Mouse (Mus musculus) lung, embryonic 15.5 days (tissue): ENCODE data around the gene Fpgs. TPM values are rescaled to one million over a fixed set of nuclear protein-coding genes. Genes with fewer than 3 reads are reported as not detected.

Source experiments
- ATAC-seq: fragments of 200-750 bp; cut with Nextera tagmentation; 2 replicates; pipeline ENCODE4 v1.8.0; 2017; ENCODE audit warnings: moderate number of reproducible peaks, borderline replicate concordance; ENCODE audit not compliant: low FRiP score, low TSS enrichment; ENCODE audit errors: extremely low read depth
- H3K27ac ChIP-seq: fragments of 300-500 bp; sonication (generic); 2 replicates; pipeline ENCODE4 v1.5.1; 2015; ENCODE audit warnings: moderate library complexity, mild to moderate bottlenecking, inconsistent platforms
- H3K27me3 ChIP-seq: fragments of 300-500 bp; sonication (generic); 2 replicates; pipeline ENCODE4 v1.6.1; 2015; ENCODE audit warnings: inconsistent platforms
- H3K36me3 ChIP-seq: fragments of 300-500 bp; sonication (generic); 2 replicates; pipeline ENCODE4 v1.6.1; 2015; ENCODE audit warnings: inconsistent platforms
- H3K4me1 ChIP-seq: fragments of 300-500 bp; sonication (generic); 2 replicates; pipeline ENCODE4 v1.6.1; 2015; ENCODE audit warnings: inconsistent platforms
- H3K4me2 ChIP-seq: fragments of 300-500 bp; sonication (generic); 2 replicates; pipeline ENCODE4 v1.6.1; 2015; ENCODE audit warnings: inconsistent platforms, mild to moderate bottlenecking, moderate library complexity
- H3K4me3 ChIP-seq: fragments of 300-500 bp; sonication (generic); 2 replicates; pipeline ENCODE4 v1.5.1; 2015; ENCODE audit warnings: mild to moderate bottlenecking, inconsistent platforms
- H3K9ac ChIP-seq: fragments of 300-500 bp; sonication (generic); 2 replicates; pipeline ENCODE4 v1.6.1; 2015; ENCODE audit warnings: inconsistent platforms
- H3K9me3 ChIP-seq: fragments of 300-500 bp; sonication (generic); 2 replicates; pipeline ENCODE4 v1.6.1; 2016; ENCODE audit warnings: inconsistent platforms
- WGBS: fragments of 180-500 bp; shearing (Covaris S2); methylation state at CpG from one replicate; pipeline ENCODE4 v1.1.7; 2015; 5-methylcytosine and 5-hydroxymethylcytosine counted together
- polyA plus RNA-seq: library from polyadenylated mRNA; unstranded; fragments of >200 nt; fragmentation: Nextera tagmentation; extraction: Ambion mirVana; gene quantifications from 2 replicates; pipeline ENCODE4 v1.2.1, GENCODE M21; 2015

Gene Fpgs
- polyA plus RNA-seq, 1 experiment from 2014 or later, result 28.6 TPM

DNA sequence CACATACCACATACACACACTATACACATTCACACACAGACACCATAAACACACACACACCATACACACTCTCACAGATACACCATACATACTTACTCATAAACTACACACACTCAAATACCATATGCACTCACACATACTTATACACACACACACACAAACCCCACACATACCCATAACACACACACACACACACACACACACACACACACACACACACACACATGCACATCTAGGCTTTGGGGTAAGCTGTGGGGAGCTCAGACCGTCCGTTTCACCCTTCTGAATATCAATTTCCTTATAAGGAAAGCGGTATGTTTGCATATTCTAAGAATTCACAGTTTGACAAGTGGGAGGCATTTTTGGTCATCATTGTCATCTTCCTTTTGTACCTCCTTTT is 18.6 kb upstream of the Fpgs start:
- Histone ChIP-seq H3K4me2 (peak overlapping the region; percentile 35), H3K9ac (no peak overlapping the region), H3K27me3 (no peaks in the 10 kb centered on the region), H3K4me1 (peaks cover 32% of the 10 kb centered on the region), H3K36me3 (no peaks in the 10 kb centered on the region), H3K9me3 (no peaks in the 10 kb centered on the region), H3K4me3 (peak overlapping the region; percentile 26; the same call in 1 of the 2 replicates), H3K27ac (no peak overlapping the region)
- 38% methylated on average over 3 of the region's 3 CpGs for WGBS
- no peak for ATAC-seq

DNA sequence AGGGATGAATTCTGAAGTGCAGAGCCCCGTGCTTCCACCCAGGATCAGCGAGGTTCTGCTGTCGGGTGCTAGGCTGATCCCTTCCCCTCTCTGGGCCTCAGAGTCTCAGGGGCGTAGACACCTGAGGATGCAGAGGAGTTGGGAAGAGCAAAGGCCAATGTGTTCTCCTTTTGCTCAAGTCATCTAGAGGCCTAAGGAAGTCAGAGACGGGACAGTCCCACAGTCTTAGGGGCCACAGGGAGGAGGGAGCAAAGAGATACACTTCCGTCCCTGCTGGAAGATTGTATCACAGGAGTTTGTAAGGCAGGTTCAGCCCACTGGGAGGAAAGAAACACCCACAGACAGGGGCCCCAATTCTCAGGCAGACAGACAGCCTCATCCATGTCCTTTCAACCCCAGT is 18.1 kb upstream of the Fpgs start:
- H3K9ac ChIP-seq, result no peak overlapping the region; the same call in 1 of the 2 replicates
- 44% methylated on average over 6 of the region's 6 CpGs for WGBS

DNA sequence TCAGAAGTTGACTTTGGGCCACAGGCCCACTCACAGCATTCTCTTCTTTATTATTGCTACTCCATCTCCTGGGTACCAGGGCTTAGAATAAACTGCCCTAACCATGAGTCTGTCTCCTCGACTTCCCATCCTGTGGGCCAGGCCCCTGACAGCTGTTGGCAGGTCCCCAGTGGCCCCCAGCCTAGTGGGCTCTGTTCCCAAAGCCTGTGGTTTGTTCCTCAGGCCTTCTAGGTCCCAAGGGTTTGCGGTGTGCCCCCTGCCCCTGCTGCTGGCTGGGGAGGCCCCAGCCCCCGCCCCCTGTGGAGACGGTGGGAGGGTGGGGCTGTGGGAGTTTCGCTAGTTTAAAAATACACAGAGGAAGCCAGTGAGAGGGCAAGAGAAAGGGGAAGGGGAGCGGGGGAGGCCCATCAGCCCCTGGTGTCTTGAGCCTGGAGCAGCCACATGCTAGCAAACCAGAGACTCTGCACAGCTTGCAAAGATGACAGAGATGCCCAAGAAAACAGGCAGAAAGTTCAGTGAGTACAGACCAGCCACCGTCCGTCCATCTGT is 16.8 kb upstream of the Fpgs start, which contains the start of gene Sh2d3c:
TSS of gene Sh2d3c (plus strand) at position 375 of the 549 bp plus-strand sequence.
- Histone ChIP-seq H3K4me1 (peaks cover 27% of the 10 kb centered on the region), H3K9ac (0 out of 2 replicates have a peak within 1 kb of the TSS, but pooled peaks have one; percentile 13), H3K4me2 (peak within 1 kb of the TSS; percentile 36), H3K36me3 (no peaks in the 10 kb centered on the region), H3K9me3 (no peaks in the 10 kb centered on the region), H3K4me3 (peak within 1 kb of the TSS; percentile 26), H3K27me3 (no peaks in the 10 kb centered on the region), H3K27ac (peak within 1 kb of the TSS; percentile 55)
- ATAC-seq, result peak; percentile 48; the same call in 1 of the 2 replicates
- 18% methylated on average over 8 of the region's 8 CpGs for WGBS

More for the DNA sequence above, 18.1 kb upstream of the Fpgs start:
- Histone ChIP-seq H3K4me1 (peaks cover 29% of the 10 kb centered on the region), H3K9me3 (no peaks in the 10 kb centered on the region), H3K27me3 (no peaks in the 10 kb centered on the region), H3K4me3 (peak overlapping the region; percentile 26), H3K36me3 (no peaks in the 10 kb centered on the region), H3K4me2 (peak overlapping the region; percentile 35), H3K27ac (no peak overlapping the region; the same call in 1 of the 2 replicates)
- no peak for ATAC-seq

DNA sequence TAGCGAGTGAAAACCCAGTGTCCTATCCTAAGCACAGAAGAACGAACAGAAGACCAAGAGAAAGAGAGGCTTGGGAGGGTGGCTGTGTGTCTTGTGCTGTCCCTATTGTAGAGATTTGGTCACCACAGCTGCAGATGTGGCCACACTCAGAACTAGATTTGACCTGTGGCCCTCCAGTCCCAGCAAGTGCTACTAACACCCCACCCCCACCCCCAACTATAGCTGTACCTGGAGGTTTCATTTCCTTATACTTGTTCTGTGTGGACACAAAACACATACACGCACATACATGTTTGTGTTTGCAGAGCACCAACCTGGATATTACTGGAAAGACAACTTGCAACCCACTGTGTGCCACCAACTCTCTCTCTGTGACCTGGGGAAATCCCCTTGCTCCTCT is 16.1 kb upstream of the Fpgs start:
- no peaks in the 10 kb centered on the region for H3K36me3 ChIP-seq
- 97% methylated on average over 3 of the region's 3 CpGs for WGBS
- H3K9me3 ChIP-seq, result no peaks in the 10 kb centered on the region
- no peak overlapping the region for H3K4me3 ChIP-seq
- no peak overlapping the region for H3K27ac ChIP-seq
- no peaks in the 10 kb centered on the region for H3K27me3 ChIP-seq
- H3K4me1 ChIP-seq, result peaks cover 27% of the 10 kb centered on the region
- no peak overlapping the region for H3K9ac ChIP-seq
- no peak for ATAC-seq
- H3K4me2 ChIP-seq, result no peak overlapping the region

DNA sequence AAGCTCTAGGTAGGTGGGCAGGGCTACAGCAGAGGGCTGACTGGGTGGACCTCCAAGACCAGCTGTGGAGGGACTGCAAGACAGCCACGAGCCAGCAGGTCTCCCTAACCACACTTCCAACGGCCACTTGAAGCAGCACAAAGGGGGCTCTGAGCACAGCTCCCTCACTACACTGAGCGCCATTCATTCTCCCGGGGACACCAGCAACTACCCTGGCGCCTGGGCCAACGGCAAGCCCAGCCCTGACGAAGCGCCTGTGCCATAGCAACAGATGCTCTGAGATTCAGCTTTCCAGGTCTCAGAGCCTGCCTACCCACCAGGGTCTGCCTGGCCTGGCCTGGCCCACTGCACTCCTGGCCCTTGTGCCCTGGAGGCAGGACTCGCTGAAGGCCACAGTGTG is 14.8 kb upstream of the Fpgs start:
- WGBS, result 58% methylated on average over 9 of the region's 9 CpGs
- no peaks in the 10 kb centered on the region for H3K27me3 ChIP-seq
- no peaks in the 10 kb centered on the region for H3K9me3 ChIP-seq
- H3K9ac ChIP-seq, result no peak overlapping the region
- H3K27ac ChIP-seq, result no peak overlapping the region
- no peak for ATAC-seq
- H3K4me3 ChIP-seq, result no peak overlapping the region
- no peaks in the 10 kb centered on the region for H3K36me3 ChIP-seq
- H3K4me2 ChIP-seq, result no peak overlapping the region
- H3K4me1 ChIP-seq, result peaks cover 36% of the 10 kb centered on the region

DNA sequence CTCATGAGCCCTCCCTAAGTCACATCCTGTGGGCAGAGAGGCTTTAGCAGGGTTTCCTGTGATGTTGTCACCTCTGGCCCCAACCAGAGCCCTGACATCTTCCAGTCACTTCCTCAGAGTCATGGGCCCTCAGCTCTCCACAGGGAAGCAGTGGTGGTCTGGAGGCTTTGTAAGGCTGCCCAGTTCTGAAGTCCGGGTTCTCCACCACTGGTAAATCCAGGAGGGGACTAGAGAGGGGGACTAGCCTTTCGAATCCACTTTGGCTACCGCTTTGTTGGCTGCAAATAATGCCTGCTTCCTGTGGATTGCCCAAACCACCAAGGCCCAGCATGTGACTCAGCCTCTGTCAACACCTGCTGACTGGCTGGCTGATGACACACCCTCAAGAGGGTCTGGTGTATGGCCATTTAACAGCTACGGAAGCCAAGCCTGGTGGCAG is 11.1 kb upstream of the Fpgs start:
- Histone ChIP-seq H3K4me1 (peaks cover 31% of the 10 kb centered on the region), H3K9me3 (no peaks in the 10 kb centered on the region), H3K27me3 (no peaks in the 10 kb centered on the region), H3K4me3 (no peak overlapping the region), H3K27ac (peak overlapping the region; percentile 46; the same call in 1 of the 2 replicates), H3K9ac (no peak overlapping the region), H3K4me2 (no peak overlapping the region), H3K36me3 (peaks cover 15% of the 10 kb centered on the region)
- no peak for ATAC-seq
- 52% methylated on average over 4 of the region's 4 CpGs for WGBS

DNA sequence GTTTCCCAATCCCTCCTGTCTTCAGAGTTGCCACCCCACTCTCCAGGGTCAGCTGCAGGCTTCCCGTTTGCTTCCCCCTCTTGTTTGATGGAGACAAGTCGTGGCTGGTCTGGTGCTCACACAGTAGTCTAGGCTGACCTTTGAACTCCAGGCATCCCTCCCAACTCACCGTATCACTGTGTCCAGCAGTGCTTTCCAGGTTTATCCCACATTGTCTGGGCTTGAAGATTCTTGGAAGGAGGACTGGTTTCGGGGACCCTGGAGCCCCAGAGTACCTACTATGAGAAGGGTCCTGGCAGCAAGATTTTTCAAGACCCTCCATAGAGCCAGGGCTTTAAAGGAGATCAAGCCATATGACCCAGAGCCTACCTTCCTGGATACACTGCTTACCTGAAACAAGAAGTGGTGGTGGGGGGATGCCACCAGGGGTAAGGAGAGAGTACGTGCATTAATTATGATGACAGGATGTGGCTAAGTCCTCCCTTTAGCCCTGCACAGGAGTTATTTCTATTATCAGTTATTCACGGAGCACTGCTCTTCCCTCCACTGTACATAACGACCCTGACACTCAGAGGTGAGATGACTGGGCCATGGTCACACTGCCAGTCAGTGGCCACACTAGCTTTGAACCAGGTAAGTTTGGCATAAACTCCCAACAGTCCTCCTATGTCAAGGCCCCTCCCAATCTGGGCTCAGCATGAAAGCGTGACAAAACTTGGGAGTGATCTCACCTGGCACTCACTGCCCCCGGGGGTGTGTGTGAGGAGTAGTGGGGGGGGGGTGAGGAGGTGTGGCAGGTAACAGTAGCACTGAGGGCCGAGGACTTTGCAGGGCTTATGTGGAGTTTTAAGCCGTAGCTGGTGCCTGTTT is 10.4 kb upstream of the Fpgs start:
- peak overlapping the region; percentile 97 for H3K27ac ChIP-seq
- peaks cover 22% of the 10 kb centered on the region for H3K36me3 ChIP-seq
- H3K27me3 ChIP-seq, result no peaks in the 10 kb centered on the region
- 46% methylated on average over 11 of the region's 11 CpGs for WGBS
- ATAC-seq, result no peak
- no peak overlapping the region for H3K9ac ChIP-seq
- no peaks in the 10 kb centered on the region for H3K9me3 ChIP-seq
- H3K4me2 ChIP-seq, result peak overlapping the region; percentile 88; the same call in 1 of the 2 replicates
- H3K4me1 ChIP-seq, result peaks cover 31% of the 10 kb centered on the region
- H3K4me3 ChIP-seq, result no peak overlapping the region

DNA sequence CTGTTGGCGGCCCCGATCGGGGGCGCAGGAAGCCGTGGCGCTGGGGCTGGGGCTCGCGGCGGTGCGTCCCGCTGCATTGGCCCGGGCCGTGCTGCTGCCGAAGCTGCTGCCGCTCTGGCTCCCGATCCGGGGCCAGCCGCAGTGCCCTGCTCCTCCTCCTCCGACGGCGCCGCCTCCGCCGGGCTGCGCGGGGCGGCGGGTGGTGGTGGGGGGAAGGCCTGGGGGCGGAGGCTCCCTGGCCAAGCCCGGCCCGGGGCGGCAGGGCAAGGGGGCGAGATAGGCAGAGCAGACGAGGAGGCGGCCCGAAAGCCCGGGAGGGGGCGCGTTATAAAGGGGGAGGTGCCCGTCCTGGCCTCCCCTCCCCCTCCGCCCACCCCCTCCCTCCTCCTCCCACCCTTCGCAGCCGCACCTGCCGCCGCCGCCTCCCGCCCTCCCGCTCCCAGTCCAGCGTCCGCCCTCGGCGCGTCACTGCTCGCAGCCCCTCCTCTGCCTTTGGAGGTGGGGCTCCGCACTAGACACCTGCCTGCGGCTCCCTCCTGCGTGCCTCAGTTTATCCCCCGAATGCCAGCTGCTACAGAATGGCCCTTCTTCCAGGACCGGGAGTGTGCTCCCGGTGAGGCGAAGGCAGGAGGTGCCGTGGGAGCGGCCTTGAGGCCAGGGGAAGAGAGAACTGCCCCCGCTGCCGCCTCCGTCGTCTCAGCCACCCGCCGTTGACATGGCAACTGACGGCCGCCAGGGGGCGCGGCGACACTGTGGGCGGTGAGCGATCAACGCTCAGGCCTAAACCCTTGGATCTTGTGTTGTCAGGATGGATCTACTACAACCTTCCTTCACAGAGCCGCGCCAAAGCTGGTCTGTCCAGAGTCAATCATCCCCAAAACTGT is 9.2 kb upstream of the Fpgs start, which contains the start of gene Cdk9:
TSS of gene Cdk9 (minus strand) at position 143 of the 884 bp plus-strand sequence.
- Histone ChIP-seq H3K4me3 (peak within 1 kb of the TSS; percentile 76), H3K9me3 (no peaks in the 10 kb centered on the region), H3K27me3 (no peaks in the 10 kb centered on the region), H3K27ac (peak within 1 kb of the TSS; percentile 97), H3K4me1 (peaks cover 31% of the 10 kb centered on the region), H3K4me2 (peak within 1 kb of the TSS; percentile 88), H3K9ac (peak within 1 kb of the TSS; percentile 85), H3K36me3 (peaks cover 33% of the 10 kb centered on the region)
- under 1% methylated on average over 49 of the region's 79 CpGs for WGBS
- ATAC-seq, result peak; percentile 91

DNA sequence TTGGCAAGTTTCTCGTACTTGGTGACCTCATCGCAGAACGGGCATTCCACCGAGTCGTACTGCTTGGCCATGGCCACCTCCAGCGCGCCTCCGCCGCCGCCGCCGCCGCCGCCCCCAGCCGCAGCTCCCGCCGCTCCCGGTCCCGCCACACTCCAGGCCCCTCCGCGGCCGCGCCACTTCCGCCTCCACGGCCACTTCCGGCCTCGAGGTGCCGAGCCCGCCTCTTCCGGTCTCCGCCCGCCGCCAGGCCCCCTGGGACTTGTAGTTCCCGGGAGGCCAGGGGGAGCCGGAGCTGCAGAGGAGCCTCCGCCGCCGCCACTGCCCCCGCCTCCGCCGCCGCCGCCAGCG is 8.6 kb upstream of the Fpgs start:
- Histone ChIP-seq H3K27ac (peak overlapping the region; percentile 97), H3K9me3 (no peaks in the 10 kb centered on the region), H3K4me1 (peaks cover 31% of the 10 kb centered on the region), H3K4me2 (peak overlapping the region; percentile 88), H3K4me3 (peak overlapping the region; percentile 76), H3K36me3 (peaks cover 40% of the 10 kb centered on the region), H3K27me3 (no peaks in the 10 kb centered on the region), H3K9ac (peak overlapping the region; percentile 85)
- peak; percentile 91 for ATAC-seq
- WGBS, result 2% methylated on average over 36 of the region's 44 CpGs

DNA sequence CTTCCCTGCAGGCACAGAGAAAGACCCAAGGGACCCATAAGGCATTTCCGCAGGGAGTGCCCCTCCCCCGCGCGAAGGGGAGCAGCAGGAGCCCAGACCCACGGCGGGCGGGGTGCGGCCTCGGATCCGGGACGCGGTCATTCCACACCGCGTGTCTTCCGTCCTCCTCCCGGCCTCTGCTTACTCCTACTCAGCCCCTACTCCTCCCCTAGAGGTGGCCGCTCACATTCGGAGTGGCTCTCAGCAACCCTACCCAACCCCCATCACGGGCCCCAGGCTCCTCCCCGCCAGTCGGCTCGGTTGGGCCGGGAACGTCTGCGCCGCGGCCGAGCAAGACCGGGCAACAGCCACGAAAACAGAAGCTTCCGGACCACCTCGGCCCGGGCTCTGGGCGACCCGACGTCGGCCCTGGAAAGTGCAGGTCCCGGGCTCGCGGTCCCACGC is 8.2 kb upstream of the Fpgs start:
- WGBS, result under 1% methylated on average over 41 of the region's 41 CpGs
- Histone ChIP-seq H3K27ac (peak overlapping the region; percentile 97), H3K9ac (peak overlapping the region; percentile 85), H3K9me3 (no peaks in the 10 kb centered on the region), H3K4me3 (peak overlapping the region; percentile 76), H3K4me1 (peaks cover 31% of the 10 kb centered on the region), H3K4me2 (peak overlapping the region; percentile 88), H3K36me3 (peaks cover 43% of the 10 kb centered on the region), H3K27me3 (no peaks in the 10 kb centered on the region)
- ATAC-seq, result peak; percentile 43

DNA sequence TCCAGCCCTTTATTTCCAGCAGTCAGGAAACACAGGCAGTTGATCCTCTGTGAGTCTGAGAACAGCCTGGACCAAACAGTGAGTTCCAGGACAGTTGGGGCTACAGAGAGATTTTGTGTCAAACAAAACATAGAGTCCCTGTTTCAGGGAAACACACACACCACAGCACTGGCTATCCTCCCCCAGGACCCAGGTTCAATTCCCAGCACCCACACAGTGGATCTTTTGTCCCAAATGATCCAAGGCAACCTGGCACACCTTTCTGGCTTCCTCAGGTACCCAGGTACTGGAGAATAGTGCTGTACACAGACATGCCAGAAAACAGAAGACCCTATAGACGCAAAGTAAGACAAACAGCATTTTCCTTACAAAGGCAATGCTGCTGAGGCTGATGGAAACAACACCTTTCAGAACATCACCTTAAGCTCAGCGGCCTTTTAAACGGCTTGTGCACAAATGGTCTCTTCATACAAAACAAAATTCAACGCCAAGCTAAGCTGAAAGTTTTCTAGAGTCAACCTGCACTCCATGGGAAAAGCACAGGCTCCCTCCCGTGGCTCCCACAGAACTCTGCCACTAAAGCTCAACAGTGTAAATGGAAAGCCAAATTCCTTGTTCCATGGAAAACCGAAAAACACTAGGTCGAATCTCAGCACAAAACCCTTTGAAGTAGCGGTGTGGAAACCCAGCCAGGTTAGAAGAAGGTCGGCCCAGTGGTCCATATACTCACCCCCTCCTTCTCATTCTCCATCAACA is 7.5 kb upstream of the Fpgs start:
- H3K9me3 ChIP-seq, result no peaks in the 10 kb centered on the region

More for the DNA sequence above, 7.5 kb upstream of the Fpgs start:
- WGBS, result 24% methylated on average over 9 of the region's 9 CpGs
- Histone ChIP-seq H3K4me1 (peaks cover 31% of the 10 kb centered on the region), H3K9ac (peak overlapping the region; percentile 85), H3K27ac (peak overlapping the region; percentile 97), H3K4me3 (peak overlapping the region; percentile 76), H3K36me3 (peaks cover 49% of the 10 kb centered on the region), H3K27me3 (no peaks in the 10 kb centered on the region), H3K4me2 (peak overlapping the region; percentile 88)
- ATAC-seq, result no peak
